Mouse (Mus musculus): Measurements from ENCODE around the gene Rrp1b. TPM values are rescaled to one million over a fixed set of nuclear protein-coding genes. Genes with fewer than 3 reads are reported as not detected.
"Not testable (repeated sequence)": the region's sequence is repeated elsewhere in the genome, so short reads cannot be mapped to it uniquely, and the experiment has no call there.

The Rrp1b gene
- polyA plus RNA-seq, 1 experiment = 17.3 TPM

DNA sequence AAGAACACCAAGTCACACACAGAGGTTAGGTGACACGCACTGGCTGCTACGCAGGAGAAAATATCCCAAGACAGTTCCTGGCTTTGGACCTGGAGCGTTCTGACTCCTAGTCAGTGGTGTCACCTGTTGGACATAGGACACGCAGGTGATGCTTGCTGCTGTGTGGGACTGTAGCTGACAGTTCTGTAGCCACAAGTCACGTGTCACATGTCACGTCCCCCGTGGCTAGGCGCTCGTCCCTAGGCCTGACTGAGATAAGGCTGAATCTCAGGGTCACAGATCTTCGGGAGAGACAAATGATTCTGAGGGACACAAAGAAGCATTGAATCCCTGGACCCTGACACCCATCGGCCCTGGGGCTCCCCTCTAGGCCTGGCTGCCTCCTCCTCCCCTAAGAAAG lies 32.5 kb downstream of the Rrp1b start:
- TF ChIP-seq CTCF (IDR thresholded peaks at IDR 0.05; ENCODE audit: borderline replicate concordance, insufficient read depth, low read depth, low read length) = no peak
- TF ChIP-seq POLR2A (IDR thresholded peaks at IDR 0.05; ENCODE audit: borderline replicate concordance, insufficient read depth, low read length) = no peak
- no peak for DNase-seq
- Histone ChIP-seq H3K27me3 (ENCODE audit: control insufficient read depth, insufficient read depth, low read length) (no peaks in the 10 kb centered on the region), H3K4me1 (ENCODE audit: control insufficient read depth, insufficient read depth, low read length) (no peaks in the 10 kb centered on the region), H3K4me3 (replicated peaks; ENCODE audit: insufficient read depth, low read depth, low read length) (no peak overlapping the region), H3K27ac (ENCODE audit: insufficient read depth, low read length) (no peak overlapping the region)
- WGBS = 90% methylated on average over 11 of the region's 11 CpGs

GRCm38 (mm10) chr17:32068810-32069209 lies 32.9 kb downstream of the Rrp1b start:
- 89% methylated on average over 2 of the region's 2 CpGs for WGBS
- DNase-seq = no peak
- no peak overlapping the region for H3K27ac ChIP-seq (ENCODE audit: insufficient read depth, low read length)
- H3K4me1 ChIP-seq (ENCODE audit: control insufficient read depth, insufficient read depth, low read length) = no peaks in the 10 kb centered on the region
- TF ChIP-seq POLR2A (IDR thresholded peaks at IDR 0.05; ENCODE audit: borderline replicate concordance, insufficient read depth, low read length) (no peak), CTCF (IDR thresholded peaks at IDR 0.05; ENCODE audit: borderline replicate concordance, insufficient read depth, low read depth, low read length) (no peak)
- no peaks in the 10 kb centered on the region for H3K27me3 ChIP-seq (ENCODE audit: control insufficient read depth, insufficient read depth, low read length)
- H3K4me3 ChIP-seq (replicated peaks; ENCODE audit: insufficient read depth, low read depth, low read length) = no peak overlapping the region

DNA sequence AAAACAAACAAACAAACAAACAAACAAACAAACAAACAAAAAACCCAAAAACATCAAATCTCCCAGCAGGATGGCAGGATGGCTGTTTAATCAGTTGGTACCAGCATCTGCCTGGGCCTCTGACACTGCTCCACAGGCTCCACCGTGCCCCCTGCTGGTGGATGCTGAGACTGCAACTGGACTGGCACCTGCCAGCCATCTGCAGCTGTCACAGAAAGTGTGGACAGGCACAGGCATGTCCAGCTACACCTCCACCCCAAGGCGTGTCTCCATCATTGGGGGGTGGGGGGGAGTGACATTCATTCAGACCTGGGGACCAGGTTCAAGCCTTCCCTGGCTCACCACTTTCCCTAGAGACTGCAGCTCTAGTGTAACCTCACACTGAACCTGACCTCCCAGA lies 37.5 kb downstream of the Rrp1b start:
- no peaks in the 10 kb centered on the region for H3K27me3 ChIP-seq (ENCODE audit: control insufficient read depth, insufficient read depth, low read length)
- 0% methylated on average over 2 of the region's 2 CpGs for WGBS
- no peak for TF ChIP-seq POLR2A (IDR thresholded peaks at IDR 0.05; ENCODE audit: borderline replicate concordance, insufficient read depth, low read length)
- peak; percentile 88 for TF ChIP-seq CTCF (IDR thresholded peaks at IDR 0.05; ENCODE audit: borderline replicate concordance, insufficient read depth, low read depth, low read length)
- no peaks in the 10 kb centered on the region for H3K4me1 ChIP-seq (ENCODE audit: control insufficient read depth, insufficient read depth, low read length)
- no peak overlapping the region for H3K27ac ChIP-seq (ENCODE audit: insufficient read depth, low read length)
- DNase-seq = peak; percentile 67 to 80
- no peak overlapping the region for H3K4me3 ChIP-seq (replicated peaks; ENCODE audit: insufficient read depth, low read depth, low read length)

DNA sequence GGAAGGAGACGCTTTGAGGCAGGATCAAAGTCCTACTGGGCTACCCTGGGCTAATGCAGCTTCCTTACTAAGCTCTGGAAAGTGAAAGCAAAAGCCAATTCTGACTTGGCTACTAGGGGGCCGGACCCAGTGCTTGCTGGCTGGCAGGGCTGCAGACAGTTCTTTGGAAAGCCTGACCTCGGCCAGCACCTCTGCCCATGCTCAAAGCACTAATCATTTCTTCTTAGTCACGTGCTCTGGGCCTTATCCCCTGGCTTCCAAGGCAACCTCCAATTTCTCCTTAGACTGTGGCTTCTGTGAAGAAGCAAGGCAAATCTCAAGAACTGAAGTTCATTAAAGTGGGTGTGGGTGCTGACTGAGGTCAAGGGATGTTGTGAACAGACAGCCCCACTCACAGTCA lies 38.8 kb downstream of the Rrp1b start:
- Histone ChIP-seq H3K4me1 (ENCODE audit: control insufficient read depth, insufficient read depth, low read length) (peaks cover 10% of the 10 kb centered on the region), H3K27ac (ENCODE audit: insufficient read depth, low read length) (no peak overlapping the region), H3K27me3 (ENCODE audit: control insufficient read depth, insufficient read depth, low read length) (no peaks in the 10 kb centered on the region), H3K4me3 (replicated peaks; ENCODE audit: insufficient read depth, low read depth, low read length) (no peak overlapping the region)
- DNase-seq = no peak
- 69% methylated on average over 4 of the region's 4 CpGs for WGBS
- no peak for TF ChIP-seq CTCF (IDR thresholded peaks at IDR 0.05; ENCODE audit: borderline replicate concordance, insufficient read depth, low read depth, low read length)
- TF ChIP-seq POLR2A (IDR thresholded peaks at IDR 0.05; ENCODE audit: borderline replicate concordance, insufficient read depth, low read length) = no peak

GRCm38 (mm10) chr17:32075164-32075563 lies 39.3 kb downstream of the Rrp1b start:
- 11% methylated on average over 2 of the region's 2 CpGs for WGBS
- peak in 1 of 2 experiments; percentile 22 for DNase-seq

DNA sequence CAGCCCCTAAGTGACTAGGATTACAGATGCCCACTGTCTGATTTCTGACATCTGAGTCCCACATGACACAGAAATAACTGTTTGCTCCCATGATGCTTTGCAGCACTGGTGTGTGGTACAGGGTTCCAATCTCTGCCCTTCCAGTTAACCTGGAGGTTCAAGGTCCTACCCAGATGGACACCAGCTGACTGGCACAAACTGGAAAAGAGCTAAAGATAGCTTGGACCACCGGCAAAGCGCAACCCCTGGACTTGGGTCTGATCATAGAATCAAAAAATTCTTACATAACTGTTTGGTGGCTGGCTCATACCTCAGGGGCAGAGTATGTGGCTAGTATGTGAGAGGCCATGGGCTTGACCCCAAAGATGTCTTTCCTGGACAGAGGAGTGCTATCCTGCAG lies 47.5 kb downstream of the Rrp1b start:
- H3K27me3 ChIP-seq (ENCODE audit: control insufficient read depth, insufficient read depth, low read length) = no peaks in the 10 kb centered on the region
- DNase-seq = no peak
- TF ChIP-seq POLR2A (IDR thresholded peaks at IDR 0.05; ENCODE audit: borderline replicate concordance, insufficient read depth, low read length) (no peak), CTCF (IDR thresholded peaks at IDR 0.05; ENCODE audit: borderline replicate concordance, insufficient read depth, low read depth, low read length) (no peak)
- H3K4me3 ChIP-seq (replicated peaks; ENCODE audit: insufficient read depth, low read depth, low read length) = no peak overlapping the region
- 98% methylated on average over 2 of the region's 2 CpGs for WGBS
- H3K4me1 ChIP-seq (ENCODE audit: control insufficient read depth, insufficient read depth, low read length) = peaks cover 14% of the 10 kb centered on the region
- H3K27ac ChIP-seq (ENCODE audit: insufficient read depth, low read length) = no peak overlapping the region

More at GRCm38 (mm10) chr17:32075164-32075563, 39.3 kb downstream of the Rrp1b start:
- H3K27me3 ChIP-seq (ENCODE audit: control insufficient read depth, insufficient read depth, low read length) = no peaks in the 10 kb centered on the region
- no peak overlapping the region for H3K27ac ChIP-seq (ENCODE audit: insufficient read depth, low read length)
- peak; percentile 45; the same call in 1 of the 2 replicates for TF ChIP-seq CTCF (IDR thresholded peaks at IDR 0.05; ENCODE audit: borderline replicate concordance, insufficient read depth, low read depth, low read length)
- no peak for TF ChIP-seq POLR2A (IDR thresholded peaks at IDR 0.05; ENCODE audit: borderline replicate concordance, insufficient read depth, low read length)
- no peak overlapping the region for H3K4me3 ChIP-seq (replicated peaks; ENCODE audit: insufficient read depth, low read depth, low read length)
- peaks cover 14% of the 10 kb centered on the region for H3K4me1 ChIP-seq (ENCODE audit: control insufficient read depth, insufficient read depth, low read length)

DNA sequence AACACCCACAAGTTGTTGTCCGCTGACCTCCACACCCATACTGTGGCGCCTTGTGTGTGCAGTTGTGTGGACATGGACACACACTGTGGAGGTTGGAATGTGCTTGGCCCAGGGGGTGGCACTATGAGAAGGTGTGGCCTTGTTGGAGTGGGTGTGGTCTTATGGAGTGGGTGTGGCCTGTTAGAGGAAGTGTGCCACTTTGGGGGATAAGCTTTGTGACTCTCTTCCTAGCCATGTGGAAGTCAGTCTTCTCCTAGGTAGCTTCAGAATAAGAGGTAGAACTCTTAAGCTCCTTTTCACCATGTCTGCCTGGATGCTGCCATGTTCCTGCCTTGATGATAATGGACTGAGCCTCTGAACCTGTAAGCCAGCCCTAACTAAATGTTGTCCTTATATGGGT lies 51.2 kb downstream of the Rrp1b start:
- H3K4me1 ChIP-seq (ENCODE audit: control insufficient read depth, insufficient read depth, low read length) = no peaks in the 10 kb centered on the region
- H3K4me3 ChIP-seq (replicated peaks; ENCODE audit: insufficient read depth, low read depth, low read length) = no peak overlapping the region
- DNase-seq = no peak
- WGBS = 89% methylated on average over 2 of the region's 2 CpGs
- H3K27me3 ChIP-seq (ENCODE audit: control insufficient read depth, insufficient read depth, low read length) = no peaks in the 10 kb centered on the region
- H3K27ac ChIP-seq (ENCODE audit: insufficient read depth, low read length) = no peak overlapping the region
- TF ChIP-seq CTCF (IDR thresholded peaks at IDR 0.05; ENCODE audit: borderline replicate concordance, insufficient read depth, low read depth, low read length) (no peak), POLR2A (IDR thresholded peaks at IDR 0.05; ENCODE audit: borderline replicate concordance, insufficient read depth, low read length) (no peak)

DNA sequence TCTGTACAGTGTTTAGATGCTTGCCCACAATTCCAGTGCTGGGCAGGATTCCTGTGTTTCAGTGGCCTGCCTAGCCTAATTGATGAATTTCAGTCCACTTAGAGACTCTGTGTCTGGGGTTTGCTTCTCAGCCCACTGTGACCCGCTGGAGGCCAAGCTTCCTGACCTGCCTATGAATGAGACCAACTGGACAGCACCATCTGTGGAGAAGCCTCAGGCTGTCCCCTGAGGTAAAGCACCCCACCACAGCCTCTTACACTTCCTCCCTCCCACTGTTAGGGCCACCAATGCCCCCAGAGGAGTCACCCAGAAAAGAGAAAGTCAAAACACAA lies 55.1 kb downstream of the Rrp1b start:
- no peak for DNase-seq
- 8% methylated on average over 1 of the region's 1 CpGs for WGBS
- TF ChIP-seq CTCF (IDR thresholded peaks at IDR 0.05; ENCODE audit: borderline replicate concordance, insufficient read depth, low read depth, low read length) = no peak
- TF ChIP-seq POLR2A (IDR thresholded peaks at IDR 0.05; ENCODE audit: borderline replicate concordance, insufficient read depth, low read length) = no peak
- no peaks in the 10 kb centered on the region for H3K27me3 ChIP-seq (ENCODE audit: control insufficient read depth, insufficient read depth, low read length)
- H3K27ac ChIP-seq (ENCODE audit: insufficient read depth, low read length) = no peak overlapping the region
- no peaks in the 10 kb centered on the region for H3K4me1 ChIP-seq (ENCODE audit: control insufficient read depth, insufficient read depth, low read length)
- no peak overlapping the region for H3K4me3 ChIP-seq (replicated peaks; ENCODE audit: insufficient read depth, low read depth, low read length)

DNA sequence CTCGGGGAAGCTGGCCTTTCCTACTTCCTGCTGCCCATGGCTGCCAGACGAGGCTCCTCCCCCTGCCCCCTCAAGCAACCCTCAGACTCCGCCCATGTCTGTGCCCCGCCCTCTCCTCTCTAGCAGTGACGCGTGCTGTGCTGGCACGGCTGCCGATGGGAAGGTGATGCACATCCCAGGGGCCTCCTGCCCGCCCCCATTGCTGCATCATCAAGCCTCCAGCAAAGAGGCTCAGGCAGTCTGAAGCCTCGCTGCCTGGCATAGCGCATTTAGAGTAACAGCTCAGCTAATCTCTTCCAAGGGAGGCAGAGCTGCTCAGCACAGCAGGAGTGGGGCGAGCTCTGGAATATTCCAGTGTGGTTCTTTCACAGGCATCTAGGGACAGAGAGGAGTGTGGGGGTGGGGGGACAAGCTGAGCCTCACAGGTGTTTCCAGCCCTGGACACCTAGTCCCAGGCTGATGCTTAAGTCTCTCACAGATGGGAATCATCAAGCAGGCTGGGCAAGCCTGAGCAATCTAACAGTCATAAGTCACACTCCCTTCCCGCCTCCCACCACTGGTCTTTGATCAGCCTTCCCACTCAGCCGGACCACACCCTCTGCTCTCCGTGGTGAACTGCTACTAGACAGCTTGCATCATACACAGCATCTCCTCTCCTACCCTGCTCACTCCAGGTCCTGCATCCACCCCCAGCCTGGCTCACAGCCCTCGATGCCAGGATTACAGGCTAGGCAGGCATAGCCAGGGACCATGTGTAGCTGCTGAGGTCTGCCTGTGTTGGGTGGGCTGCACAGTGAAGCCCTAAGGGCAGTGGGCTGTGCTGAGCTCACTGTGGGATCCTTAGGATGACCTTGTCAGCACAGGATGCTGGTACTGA lies 55.7 kb downstream of the Rrp1b start:
- H3K27ac ChIP-seq (ENCODE audit: insufficient read depth, low read length); H3K4me1 ChIP-seq (ENCODE audit: control insufficient read depth, insufficient read depth, low read length); H3K4me3 ChIP-seq (replicated peaks; ENCODE audit: insufficient read depth, low read depth, low read length); H3K27me3 ChIP-seq (ENCODE audit: control insufficient read depth, insufficient read depth, low read length): not testable (repeated sequence)
- 6% methylated on average over 16 of the region's 16 CpGs for WGBS
- DNase-seq = peak; percentile 24 to 27

All from cerebellum, adult 2 months (tissue).